Mouse (Mus musculus): ENCODE data around the gene Pak2. TPM values are rescaled to one million over a fixed set of nuclear protein-coding genes. Genes with fewer than 3 reads are reported as not detected.

Pak2 gene
- polyA plus RNA-seq, 1 experiment from 2014 or later: 42.5 TPM

DNA sequence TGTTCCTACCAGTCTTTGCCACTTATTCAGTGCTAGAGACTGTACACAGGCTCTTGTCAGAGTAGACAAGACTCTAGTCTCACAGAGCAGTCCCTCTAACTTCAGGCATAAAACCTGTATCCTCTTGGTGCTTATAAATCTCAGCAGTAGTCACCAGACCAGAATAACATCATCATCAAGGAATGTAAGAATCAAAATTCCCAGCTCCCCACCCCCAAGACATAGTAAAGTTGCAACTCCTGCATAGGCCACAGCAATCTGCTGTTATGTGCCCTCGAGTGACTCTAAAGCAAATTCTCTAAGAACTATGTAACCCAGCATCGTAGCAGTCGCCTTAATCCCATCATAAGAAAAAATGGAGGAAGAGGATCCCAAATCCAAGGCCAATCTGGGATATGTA, 99.6 kb downstream of the Pak2 start:
- H3K9me3 ChIP-seq (replicated peaks): no peaks in the 10 kb centered on the region
- 98% methylated on average over 3 of the region's 3 CpGs for WGBS
- H3K4me2 ChIP-seq: no peak overlapping the region
- ATAC-seq: no peak
- no peak overlapping the region for H3K27ac ChIP-seq
- no peaks in the 10 kb centered on the region for H3K4me1 ChIP-seq
- no peak overlapping the region for H3K9ac ChIP-seq
- H3K36me3 ChIP-seq (ENCODE audit: poor library complexity, severe bottlenecking): peaks cover 61% of the 10 kb centered on the region
- no peak overlapping the region for H3K4me3 ChIP-seq
- no peaks in the 10 kb centered on the region for H3K27me3 ChIP-seq

DNA sequence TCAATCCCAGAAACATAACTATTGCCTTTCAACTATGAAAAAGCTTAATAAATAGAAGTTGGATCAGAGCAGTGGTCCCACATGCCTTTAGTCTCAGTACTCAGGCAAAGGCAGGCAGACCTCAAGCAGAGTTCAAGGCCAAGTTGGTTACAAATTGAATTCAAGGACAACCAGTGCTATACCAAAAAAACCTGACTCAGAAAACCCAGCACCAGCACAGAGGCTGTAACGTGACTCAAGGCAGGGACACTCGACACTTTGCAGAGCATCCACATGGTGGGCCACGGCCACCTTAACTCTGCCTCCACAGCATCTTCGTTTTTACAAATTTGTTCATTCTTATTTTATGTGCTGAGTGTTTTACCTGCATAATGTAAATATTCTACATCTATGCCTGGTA, 103.9 kb downstream of the Pak2 start:
- Histone ChIP-seq H3K36me3 (ENCODE audit: poor library complexity, severe bottlenecking) (peaks cover 62% of the 10 kb centered on the region), H3K4me3 (no peak overlapping the region), H3K4me2 (no peak overlapping the region), H3K9me3 (replicated peaks) (no peaks in the 10 kb centered on the region), H3K9ac (no peak overlapping the region), H3K27me3 (no peaks in the 10 kb centered on the region), H3K27ac (no peak overlapping the region), H3K4me1 (no peaks in the 10 kb centered on the region)
- no peak for ATAC-seq
- 94% methylated on average over 4 of the region's 4 CpGs for WGBS

Small RNA genes lying within 50 kb of the gene (microRNA-seq; reads per million reads assigned to microRNA genes)
- not detected for gene Gm26269

Other genes with a start within 250 kb of the Pak2 start
- 0.09 and 0.16 TPM in 2 replicates for gene Meltf, start 200.5 kb downstream of the Pak2 start, polyA plus RNA-seq (2015; fragmentation: Nextera tagmentation; extraction: Ambion mirVana)
- gene Pigz, start 145.5 kb downstream of the Pak2 start, polyA plus RNA-seq (2015; fragmentation: Nextera tagmentation; extraction: Ambion mirVana): 1.8 and 2.4 TPM in 2 replicates
- gene 0610012G03Rik, start 130.8 kb downstream of the Pak2 start, polyA plus RNA-seq (2015; fragmentation: Nextera tagmentation; extraction: Ambion mirVana): 99.7 and 103 TPM in 2 replicates
- gene Ncbp2, start 130.8 kb downstream of the Pak2 start, polyA plus RNA-seq (2015; fragmentation: Nextera tagmentation; extraction: Ambion mirVana): 121 TPM in 2 replicates
- gene Senp5, start 76.1 kb downstream of the Pak2 start, polyA plus RNA-seq (2015; fragmentation: Nextera tagmentation; extraction: Ambion mirVana): 17.1 and 19.5 TPM in 2 replicates
- gene Pigx, start 20.4 kb upstream of the Pak2 start, polyA plus RNA-seq (2015; fragmentation: Nextera tagmentation; extraction: Ambion mirVana): 148 and 158 TPM in 2 replicates
- 39.5 and 44.3 TPM in 2 replicates for gene Cep19, start 20.5 kb upstream of the Pak2 start, polyA plus RNA-seq (2015; fragmentation: Nextera tagmentation; extraction: Ambion mirVana)
- gene Nrros, start 86.3 kb upstream of the Pak2 start, polyA plus RNA-seq (2015; fragmentation: Nextera tagmentation; extraction: Ambion mirVana): 6.7 and 7.2 TPM in 2 replicates
- not detected in 2 replicates for gene Bex6, start 100.5 kb upstream of the Pak2 start, polyA plus RNA-seq (2015; fragmentation: Nextera tagmentation; extraction: Ambion mirVana)
- gene Fbxo45, start 167.8 kb upstream of the Pak2 start, polyA plus RNA-seq (2015; fragmentation: Nextera tagmentation; extraction: Ambion mirVana): 8.8 and 8.9 TPM in 2 replicates
- 15.4 and 18.3 TPM in 2 replicates for gene Wdr53, start 167.9 kb upstream of the Pak2 start, polyA plus RNA-seq (2015; fragmentation: Nextera tagmentation; extraction: Ambion mirVana)
- gene Smco1, start 192.1 kb upstream of the Pak2 start, polyA plus RNA-seq (2015; fragmentation: Nextera tagmentation; extraction: Ambion mirVana): not detected in 2 replicates
- gene Rnf168, start 198.1 kb upstream of the Pak2 start, polyA plus RNA-seq (2015; fragmentation: Nextera tagmentation; extraction: Ambion mirVana): 38.5 and 39.3 TPM in 2 replicates